Mouse (Mus musculus) neutrophil, adult 65 days (primary cell): Measurements from ENCODE around the gene Bcat2. TPM values are rescaled to one million over a fixed set of nuclear protein-coding genes. Genes with fewer than 3 reads are reported as not detected.

Source experiments
- total RNA-seq: library from RNA; stranded (reverse); gene quantifications from 2 replicates; pipeline ENCODE4 v1.2.4, GENCODE M21; 2023

Bcat2 gene
- 24.0 and 34.0 TPM in 2 replicates for total RNA-seq

GRCm38 (mm10) chr7:45570103-45570741 lies at the start of gene Bcat2:
Gene Bcat2, plus strand, starts transcription at chr7:45570153.

GRCm38 (mm10) chr7:45525809-45526473 lies 44.0 kb upstream of the Bcat2 start, which contains the start of the genes Ppp1r15a and Plekha4:
Gene Ppp1r15a, minus strand, starts transcription at chr7:45526268.
Gene Plekha4, plus strand, starts transcription at chr7:45526330.

GRCm38 (mm10) chr7:45554744-45555143 lies 15.2 kb upstream of the Bcat2 start, which contains the start of gene Hsd17b14:
Gene Hsd17b14, plus strand, starts transcription at chr7:45554893.

GRCm38 (mm10) chr7:45617042-45617695 lies 47.2 kb downstream of the Bcat2 start, which contains the start of gene Fut1:
Gene Fut1, plus strand, starts transcription at chr7:45617289.

GRCm38 (mm10) chr7:45621443-45621842 lies 51.5 kb downstream of the Bcat2 start, which contains the start of gene Izumo1:
Gene Izumo1, plus strand, starts transcription at chr7:45621811.

GRCm38 (mm10) chr7:45627261-45627660 lies 57.3 kb downstream of the Bcat2 start, which contains the start of gene Rasip1:
Gene Rasip1, plus strand, starts transcription at chr7:45627488.

Other genes with a start within 250 kb of the Bcat2 start
- gene Trpm4, start 236.4 kb upstream of the Bcat2 start, total RNA-seq: 3.6 and 5.2 TPM in 2 replicates
- not detected in 2 replicates for gene Hrc, start 234.9 kb upstream of the Bcat2 start, total RNA-seq
- 0.09 TPM in 1 of 2 replicates, not detected in the other for gene Ppfia3, start 203.1 kb upstream of the Bcat2 start, total RNA-seq
- 2.5 TPM in 1 of 2 replicates, not detected in the other for gene Lin7b, start 199.6 kb upstream of the Bcat2 start, total RNA-seq
- gene Snrnp70, start 174.4 kb upstream of the Bcat2 start, total RNA-seq: 255 and 367 TPM in 2 replicates
- gene Kcna7, start 164.5 kb upstream of the Bcat2 start, total RNA-seq: not detected in 2 replicates
- not detected in 2 replicates for gene Ntf5, start 156.5 kb upstream of the Bcat2 start, total RNA-seq
- gene Lhb, start 149.3 kb upstream of the Bcat2 start, total RNA-seq: not detected in 2 replicates
- gene Gys1, start 135.3 kb upstream of the Bcat2 start, total RNA-seq: 53.5 and 56.5 TPM in 2 replicates
- gene Ruvbl2, start 132.1 kb upstream of the Bcat2 start, total RNA-seq: 22.0 and 31.6 TPM in 2 replicates
- 1,156 and 1,320 TPM in 2 replicates for gene Ftl1, start 110.3 kb upstream of the Bcat2 start, total RNA-seq
- 37.2 and 40.7 TPM in 2 replicates for gene Bax, start 103.3 kb upstream of the Bcat2 start, total RNA-seq
- not detected in 2 replicates for gene Tulp2, start 88.3 kb upstream of the Bcat2 start, total RNA-seq
- gene Gm45808, start 83.3 kb upstream of the Bcat2 start, total RNA-seq: 0.98 and 1.7 TPM in 2 replicates
- 3.7 and 5.4 TPM in 2 replicates for gene Dhdh, start 81.3 kb upstream of the Bcat2 start, total RNA-seq
- gene Nucb1, start 59.7 kb upstream of the Bcat2 start, total RNA-seq: 90.7 and 109 TPM in 2 replicates
- 126 and 199 TPM in 2 replicates for gene Ppp1r15a, start 43.9 kb upstream of the Bcat2 start, total RNA-seq
- gene Plekha4, start 43.8 kb upstream of the Bcat2 start, total RNA-seq: not detected in 2 replicates
- 0.95 TPM in 1 of 2 replicates, not detected in the other for gene Hsd17b14, start 15.3 kb upstream of the Bcat2 start, total RNA-seq
- gene Fgf21, start 45.3 kb downstream of the Bcat2 start, total RNA-seq: not detected in 2 replicates
- not detected in 2 replicates for gene Fut1, start 47.1 kb downstream of the Bcat2 start, total RNA-seq
- not detected in 2 replicates for gene Izumo1, start 51.7 kb downstream of the Bcat2 start, total RNA-seq
- 4.3 and 5.0 TPM in 2 replicates for gene Rasip1, start 57.3 kb downstream of the Bcat2 start, total RNA-seq
- 0.20 TPM in 1 of 2 replicates, not detected in the other for gene Mamstr, start 69.8 kb downstream of the Bcat2 start, total RNA-seq
- not detected in 2 replicates for gene Fut2, start 96.2 kb downstream of the Bcat2 start, total RNA-seq
- not detected in 2 replicates for gene Ntn5, start 113.9 kb downstream of the Bcat2 start, total RNA-seq
- not detected in 2 replicates for gene Sec1, start 124.2 kb downstream of the Bcat2 start, total RNA-seq
- gene Car11, start 129.7 kb downstream of the Bcat2 start, total RNA-seq: not detected in 2 replicates
- 5.0 and 6.3 TPM in 2 replicates for gene Dbp, start 134.9 kb downstream of the Bcat2 start, total RNA-seq
- gene Rpl18, start 145.3 kb downstream of the Bcat2 start, total RNA-seq: 572 and 599 TPM in 2 replicates
- 62.3 and 77.9 TPM in 2 replicates for gene Sphk2, start 147.8 kb downstream of the Bcat2 start, total RNA-seq
- 0.16 and 0.20 TPM in 2 replicates for gene Fam83e, start 151.1 kb downstream of the Bcat2 start, total RNA-seq
- not detected in 2 replicates for gene Spaca4, start 155.7 kb downstream of the Bcat2 start, total RNA-seq
- gene Lmtk3, start 213.6 kb downstream of the Bcat2 start, total RNA-seq: not detected in 2 replicates
- gene Sult2b1, start 214.5 kb downstream of the Bcat2 start, total RNA-seq: not detected in 2 replicates
- gene Cyth2, start 244.4 kb downstream of the Bcat2 start, total RNA-seq: 127 and 143 TPM in 2 replicates